Mouse (Mus musculus) lung, embryonic 15.5 days (tissue): Measurements from ENCODE around the gene Olfr1501. TPM values are rescaled to one million over a fixed set of nuclear protein-coding genes. Genes with fewer than 3 reads are reported as not detected.

Experiments
- polyA plus RNA-seq: library from polyadenylated mRNA; unstranded; fragments of >200 nt; fragmentation: Nextera tagmentation; extraction: Ambion mirVana; gene quantifications from 2 replicates; pipeline ENCODE4 v1.2.1, GENCODE M21; 2015

Olfr1501 gene
- polyA plus RNA-seq, 1 experiment from 2014 or later, result not detected

Other genes starting within 250 kb of the Olfr1501 start
- not detected in 2 replicates for gene Olfr1487, start 233.3 kb downstream of the Olfr1501 start, polyA plus RNA-seq
- not detected in 2 replicates for gene Olfr1489, start 219.1 kb downstream of the Olfr1501 start, polyA plus RNA-seq
- gene Olfr1490, start 199.6 kb downstream of the Olfr1501 start, polyA plus RNA-seq, result not detected in 2 replicates
- not detected in 2 replicates for gene Olfr1491, start 153.4 kb downstream of the Olfr1501 start, polyA plus RNA-seq
- gene Olfr1493-ps1, start 127.4 kb downstream of the Olfr1501 start, polyA plus RNA-seq, result not detected in 2 replicates
- gene Olfr1494, start 111.0 kb downstream of the Olfr1501 start, polyA plus RNA-seq, result not detected in 2 replicates
- not detected in 2 replicates for gene Olfr1495, start 86.1 kb downstream of the Olfr1501 start, polyA plus RNA-seq
- not detected in 2 replicates for gene Olfr1496, start 72.8 kb downstream of the Olfr1501 start, polyA plus RNA-seq
- not detected in 2 replicates for gene Olfr1497, start 52.5 kb downstream of the Olfr1501 start, polyA plus RNA-seq
- gene Olfr1499, start 31.2 kb downstream of the Olfr1501 start, polyA plus RNA-seq, result not detected in 2 replicates
- not detected in 2 replicates for gene Olfr1500, start 20.2 kb downstream of the Olfr1501 start, polyA plus RNA-seq
- gene Olfr1502, start 11.1 kb upstream of the Olfr1501 start, polyA plus RNA-seq, result not detected in 2 replicates
- not detected in 2 replicates for gene Olfr1504, start 47.2 kb upstream of the Olfr1501 start, polyA plus RNA-seq
- not detected in 2 replicates for gene Olfr1505, start 62.8 kb upstream of the Olfr1501 start, polyA plus RNA-seq